Mouse (Mus musculus): ENCODE measurements around the gene Tnfsf8.

Gene Tnfsf8

GRCm38 (mm10) chr4:63860688-63861540, at the start of gene Tnfsf8:
Gene Tnfsf8, minus strand, starts transcription at chr4:63861347.
- in situ Hi-C loops (cut with MboI, MseI): loop anchor here (5.0 kb wide), 3 partner anchors 41 to 86 kb away; no protein-coding TSS in a partner anchor

- in situ Hi-C loops (cut with MboI, MseI): no loop called here
Measured at GRCm38 (mm10) chr4:63908511-63908910, 47.4 kb upstream of the Tnfsf8 start.

- in situ Hi-C loops (cut with MboI, MseI): no loop called here
Measured at GRCm38 (mm10) chr4:63907473-63907872, 46.3 kb upstream of the Tnfsf8 start.

DNA sequence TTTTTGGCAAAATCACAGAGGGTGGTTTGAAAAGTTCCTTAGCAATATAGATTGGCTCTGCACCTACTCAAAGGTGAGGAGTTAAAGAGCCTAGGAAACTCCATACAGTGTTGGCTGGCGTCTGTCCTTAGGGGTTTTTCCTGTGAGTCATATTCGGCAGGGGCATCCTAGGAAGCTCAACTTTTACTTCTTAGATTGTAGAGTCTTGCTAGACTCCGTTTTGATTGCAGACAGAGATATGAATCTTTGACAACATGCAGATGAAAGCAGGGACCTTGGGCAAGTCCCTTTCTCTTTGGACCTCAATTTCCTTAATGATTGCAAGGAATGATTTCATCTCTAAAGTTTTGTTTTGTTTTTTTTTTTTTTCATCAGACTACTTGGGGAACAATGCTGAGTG, 44.9 kb upstream of the Tnfsf8 start:
- in situ Hi-C loops (cut with MboI, MseI): no loop called here

GRCm38 (mm10) chr4:63899081-63899523, 38.0 kb upstream of the Tnfsf8 start:
- in situ Hi-C loops (cut with MboI, MseI): loop anchor here in 1 of 2 experiments (5.0 kb wide), 1 partner anchor 38 kb away; no protein-coding TSS in a partner anchor

- in situ Hi-C loops (cut with MboI, MseI): loop anchor here in 1 of 2 experiments (5.0 kb wide), 1 partner anchor 40 kb away; no protein-coding TSS in a partner anchor
Measured at GRCm38 (mm10) chr4:63897152-63897551, 36.0 kb upstream of the Tnfsf8 start.

DNA sequence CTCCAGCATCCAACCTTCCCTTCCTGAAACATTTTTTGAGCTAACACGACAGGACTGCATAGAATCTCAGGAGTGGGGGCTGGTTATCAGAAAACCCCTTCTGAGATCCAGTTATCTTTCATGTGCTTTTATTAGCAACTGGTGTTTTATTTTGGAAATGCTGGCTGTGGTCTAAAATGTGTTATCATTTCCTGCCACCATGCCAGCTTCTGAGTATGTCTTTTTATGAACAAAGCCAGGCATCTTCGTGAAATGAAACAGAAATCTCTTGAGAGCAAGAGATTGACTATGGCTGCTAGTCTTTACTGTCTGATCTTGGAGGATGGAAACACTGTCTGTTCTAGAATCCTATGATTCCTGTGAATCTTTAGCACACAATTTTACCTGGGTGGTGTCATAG, 25.0 kb upstream of the Tnfsf8 start:
- in situ Hi-C loops (cut with MboI, MseI): no loop called here

DNA sequence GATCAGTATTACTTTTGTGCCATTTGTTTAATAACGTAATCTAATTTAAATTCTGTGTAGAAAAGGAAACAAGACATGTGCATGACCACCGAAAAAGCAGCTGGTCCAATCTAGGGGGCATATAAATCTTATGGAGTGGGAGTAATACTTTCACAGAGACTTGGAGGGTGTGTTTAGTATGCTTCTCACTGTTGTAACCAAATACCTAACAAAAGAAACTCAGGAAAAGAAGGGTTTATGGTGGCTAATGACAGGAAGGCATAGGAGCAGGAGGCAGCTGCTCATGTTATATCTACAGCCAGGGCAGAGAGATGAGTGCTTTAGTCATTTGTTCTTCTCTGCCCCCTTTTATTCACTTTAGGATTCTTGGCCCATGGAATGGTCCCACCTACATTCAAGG, 15.6 kb upstream of the Tnfsf8 start:
- in situ Hi-C loops (cut with MboI, MseI): no loop called here

DNA sequence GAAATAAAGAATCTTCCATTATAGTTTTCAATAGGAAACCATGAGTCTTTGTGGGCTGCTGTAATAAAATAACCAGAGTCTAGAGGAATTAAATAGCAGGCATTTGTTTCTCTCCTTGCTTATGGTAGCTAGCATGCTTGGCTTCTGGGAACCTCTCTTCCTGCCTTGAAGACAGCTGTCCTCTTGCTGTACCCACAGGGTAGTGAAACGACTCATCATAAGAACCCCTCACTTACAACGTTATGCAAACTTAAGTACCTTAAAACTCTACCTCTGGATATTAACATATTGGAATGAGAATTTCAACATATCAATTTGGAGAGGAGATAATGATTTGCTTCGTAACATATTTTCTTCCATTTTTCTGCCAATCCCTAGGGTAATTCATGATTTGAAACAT, 14.3 kb upstream of the Tnfsf8 start:
- in situ Hi-C loops (cut with MboI, MseI): no loop called here

DNA sequence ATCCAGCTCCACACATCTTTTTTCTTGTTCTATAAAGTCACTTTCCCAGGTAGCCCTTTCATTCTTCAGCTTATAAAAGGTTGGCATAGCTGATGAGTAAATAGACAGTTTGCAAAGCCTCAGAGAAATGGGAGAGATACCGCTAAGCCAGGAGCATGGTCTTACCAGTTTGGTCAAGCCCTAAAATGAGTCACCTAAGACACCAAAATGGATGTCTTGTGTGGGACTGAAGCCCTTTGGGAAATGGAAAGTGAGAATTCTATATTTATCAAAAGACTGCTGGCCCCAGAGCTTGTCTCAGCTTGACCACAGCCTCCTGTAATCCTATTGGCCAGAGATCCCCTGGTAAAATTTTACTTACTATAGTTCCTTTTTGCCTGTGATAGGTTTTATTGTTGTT, 9.5 kb upstream of the Tnfsf8 start:
- in situ Hi-C loops (cut with MboI, MseI): no loop called here

GRCm38 (mm10) chr4:63868770-63869169, 7.6 kb upstream of the Tnfsf8 start:
- in situ Hi-C loops (cut with MboI, MseI): no loop called here

- in situ Hi-C loops (cut with MboI, MseI): loop anchor here (5.0 kb wide), 3 partner anchors 39 to 84 kb away; no protein-coding TSS in a partner anchor
Measured at GRCm38 (mm10) chr4:63862953-63863352, 1.8 kb upstream of the Tnfsf8 start.

GRCm38 (mm10) chr4:63862092-63862697, 1.0 kb upstream of the Tnfsf8 start:
- in situ Hi-C loops (cut with MboI, MseI): loop anchor here (5.0 kb wide), 3 partner anchors 40 to 85 kb away; no protein-coding TSS in a partner anchor

GRCm38 (mm10) chr4:63860236-63860635, 911 bp downstream of the Tnfsf8 start:
- in situ Hi-C loops (cut with MboI, MseI): loop anchor here (5.0 kb wide), 3 partner anchors 42 to 87 kb away; no protein-coding TSS in a partner anchor

DNA sequence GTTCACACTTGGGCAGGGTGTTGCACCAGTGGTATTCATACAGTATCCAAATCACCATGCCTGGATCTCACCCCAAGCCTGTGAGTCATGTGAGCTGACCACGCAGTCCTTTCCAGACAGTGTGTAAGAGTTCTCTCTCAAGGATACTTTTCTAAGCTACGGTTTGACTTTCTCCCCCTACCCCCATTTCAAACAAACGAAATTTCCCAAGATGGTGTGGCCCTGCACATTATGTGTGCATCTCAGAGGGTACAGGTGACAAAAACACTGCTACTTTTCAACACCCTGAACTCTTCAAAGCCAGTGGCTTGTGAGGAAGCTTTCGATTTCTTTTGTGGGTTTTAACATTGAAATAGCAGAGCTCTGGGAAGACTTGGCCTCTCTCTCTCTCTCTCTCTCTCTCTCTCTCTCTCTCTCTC, 1.4 kb downstream of the Tnfsf8 start:
- in situ Hi-C loops (cut with MboI, MseI): loop anchor here (5.0 to 10.0 kb wide), 5 partner anchors 43 to 985 kb away; partner anchors contain the start of gene Akna (in 1 of the 2)

GRCm38 (mm10) chr4:63858646-63859224, 2.4 kb downstream of the Tnfsf8 start:
- in situ Hi-C loops (cut with MboI, MseI): loop anchor here in 1 of 2 experiments (10.0 kb wide), 2 partner anchors 454 to 984 kb away; partner anchors contain the start of gene Akna

DNA sequence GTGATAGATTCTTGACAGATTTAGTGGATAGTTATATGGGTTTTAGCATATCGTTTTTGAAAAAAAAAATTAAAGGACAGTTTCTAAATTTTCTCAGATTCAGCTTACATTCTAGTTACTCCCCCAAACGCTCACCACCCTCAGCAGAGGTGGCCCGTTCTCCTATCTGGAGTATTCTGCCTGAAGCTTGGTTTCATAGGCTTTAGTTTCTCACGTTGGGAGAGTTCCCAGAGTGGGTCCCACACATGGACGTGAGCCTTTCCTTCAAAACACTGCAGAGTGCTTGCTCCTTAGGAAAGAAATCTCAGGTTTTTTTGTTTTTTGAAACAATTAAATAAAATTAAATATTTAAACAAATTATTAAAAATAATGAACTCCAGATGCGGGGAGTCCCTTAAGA, 4.4 kb downstream of the Tnfsf8 start:
- in situ Hi-C loops (cut with MboI, MseI): loop anchor here in 1 of 2 experiments (10.0 kb wide), 2 partner anchors 452 to 982 kb away; partner anchors contain the start of gene Akna

DNA sequence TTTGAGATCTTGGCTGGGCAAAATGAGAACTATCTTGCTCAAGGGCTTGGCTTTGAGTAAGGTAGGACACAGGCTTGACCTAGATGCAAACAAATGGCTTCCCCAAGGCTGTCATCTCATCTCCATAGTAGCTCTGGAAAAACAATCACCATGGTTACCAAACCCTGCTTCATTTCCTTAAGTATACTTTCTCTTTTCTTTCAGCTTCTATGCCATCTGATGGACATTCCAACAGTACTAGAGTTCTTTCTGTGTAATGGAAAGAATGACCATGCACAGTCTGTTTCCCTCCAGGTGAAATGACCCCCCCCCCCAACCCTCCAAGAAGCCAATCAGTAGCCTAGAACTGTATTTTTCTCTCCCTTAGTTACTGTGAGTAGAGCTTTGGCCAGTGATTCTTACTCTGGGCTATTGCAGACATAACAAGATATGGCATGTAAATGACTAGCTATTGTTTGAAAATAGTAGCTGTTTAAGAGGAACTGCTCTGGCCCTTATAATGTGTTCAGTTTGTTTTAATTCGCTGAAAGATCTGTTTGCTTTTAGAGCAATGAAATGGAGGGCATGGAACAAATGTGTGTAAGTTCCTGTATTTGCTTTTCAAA, 7.3 kb downstream of the Tnfsf8 start:
- in situ Hi-C loops (cut with MboI, MseI): loop anchor here in 1 of 2 experiments (10.0 kb wide), 2 partner anchors 449 to 979 kb away; partner anchors contain the start of gene Akna

- in situ Hi-C loops (cut with MboI, MseI): loop anchor here in 1 of 2 experiments (10.0 kb wide), 2 partner anchors 445 to 975 kb away; partner anchors contain the start of gene Akna
Measured at GRCm38 (mm10) chr4:63850082-63850481, 11.1 kb downstream of the Tnfsf8 start.

DNA sequence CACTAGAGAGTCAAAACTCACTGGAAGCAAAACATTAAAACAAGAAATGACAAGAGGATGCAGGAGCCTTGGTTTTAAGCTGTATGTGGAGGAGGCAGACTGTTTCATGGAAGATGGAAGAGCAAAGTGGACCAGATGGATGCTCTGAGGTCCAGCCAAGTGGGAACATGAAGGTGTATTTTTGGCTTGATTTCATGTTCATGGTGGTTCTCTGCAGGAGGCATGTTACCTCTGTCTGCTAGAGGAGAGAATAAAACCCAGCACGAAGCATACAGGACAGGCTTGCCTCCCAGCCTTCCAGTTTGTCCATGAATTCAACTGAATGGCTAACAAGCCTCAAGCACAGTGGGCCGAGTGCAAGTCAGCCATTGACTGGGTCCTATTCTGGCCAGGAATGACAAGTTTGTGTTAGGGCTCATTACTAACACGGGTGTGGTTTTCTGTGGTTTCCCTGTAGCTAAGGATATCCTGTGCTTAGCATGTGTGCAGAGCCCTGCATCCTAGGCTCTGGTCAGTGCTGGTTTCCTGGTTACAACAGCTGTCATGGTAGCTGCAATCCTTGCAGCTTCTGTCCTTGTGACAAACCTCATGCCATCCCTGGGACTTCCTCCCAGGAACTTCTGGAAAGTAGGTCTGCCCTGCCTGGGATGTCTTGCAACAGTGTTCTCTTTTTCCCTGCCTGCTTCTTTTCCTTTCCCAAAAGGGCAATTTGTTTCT, 14.1 kb downstream of the Tnfsf8 start:
- in situ Hi-C loops (cut with MboI, MseI): no loop called here

Data from T-helper 17 cell (primary cell).